Mouse (Mus musculus) E14TG2a.4 (cell line): ENCODE data around the gene Abce1.
"Not testable (repeated sequence)": the region's sequence is repeated elsewhere in the genome, so short reads cannot be mapped to it uniquely, and the experiment has no call there.

Source experiments
- H3K27me3 ChIP-seq: 2 replicates; pipeline ENCODE4 v1.6.1; 2014; ENCODE audit warnings: low read length, control low read depth; ENCODE audit not compliant: insufficient read depth
- H3K36me3 ChIP-seq: 2 replicates; pipeline ENCODE4 v1.6.1; 2014; ENCODE audit warnings: low read length, control low read depth; ENCODE audit not compliant: insufficient read depth
- H3K4me1 ChIP-seq: replicated peaks from 2 replicates; pipeline ENCODE4 v1.6.1; 2014; ENCODE audit warnings: low read depth, low read length, control low read depth
- H3K4me3 ChIP-seq: replicated peaks from 2 replicates; pipeline ENCODE4 v1.5.1; 2014; ENCODE audit warnings: mild to moderate bottlenecking, low read length
- H3K9me3 ChIP-seq: 2 replicates; pipeline ENCODE4 v1.6.1; 2014; ENCODE audit warnings: low read length, control low read depth
- CTCF ChIP-seq: conservative IDR thresholded peaks from 2 replicates; pipeline ENCODE4 v1.5.1; 2014; ENCODE audit warnings: low read length
- NANOG ChIP-seq: IDR thresholded peaks from 2 replicates; pipeline ENCODE4 v1.6.1; 2014; ENCODE audit warnings: borderline replicate concordance, low read length, mixed read lengths
- POU5F1 ChIP-seq: IDR thresholded peaks from 2 replicates; pipeline ENCODE4 v1.6.1; 2014; ENCODE audit warnings: low read length, borderline replicate concordance

Abce1 gene

DNA sequence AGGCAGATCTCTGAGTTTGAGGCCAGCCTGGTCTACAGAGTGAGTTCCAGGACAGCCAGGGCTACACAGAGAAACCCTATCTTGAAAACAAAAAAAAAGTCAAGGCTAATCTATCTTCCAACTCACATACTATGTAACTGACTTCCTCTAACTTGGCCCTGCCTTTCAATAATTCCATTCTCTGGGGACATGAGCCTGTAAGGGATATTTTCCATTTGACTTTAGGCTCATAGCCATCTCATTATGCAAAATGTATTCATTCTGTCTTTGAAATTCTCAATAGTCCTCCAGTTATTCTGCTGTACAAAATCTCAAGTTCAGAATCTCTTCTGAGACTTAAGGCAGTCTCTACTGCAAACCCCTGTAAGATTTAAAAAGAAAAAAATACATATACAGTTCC lies 10.0 kb upstream of the Abce1 start:
- Histone ChIP-seq H3K36me3 (peaks cover 73% of the 10 kb centered on the region), H3K27me3 (no peaks in the 10 kb centered on the region), H3K9me3 (no peaks in the 10 kb centered on the region), H3K4me1 (no peaks in the 10 kb centered on the region; the same call in 1 of the 2 replicates), H3K4me3 (no peak overlapping the region)
- no peak for TF ChIP-seq POU5F1
- TF ChIP-seq NANOG: no peak
- TF ChIP-seq CTCF: no peak

DNA sequence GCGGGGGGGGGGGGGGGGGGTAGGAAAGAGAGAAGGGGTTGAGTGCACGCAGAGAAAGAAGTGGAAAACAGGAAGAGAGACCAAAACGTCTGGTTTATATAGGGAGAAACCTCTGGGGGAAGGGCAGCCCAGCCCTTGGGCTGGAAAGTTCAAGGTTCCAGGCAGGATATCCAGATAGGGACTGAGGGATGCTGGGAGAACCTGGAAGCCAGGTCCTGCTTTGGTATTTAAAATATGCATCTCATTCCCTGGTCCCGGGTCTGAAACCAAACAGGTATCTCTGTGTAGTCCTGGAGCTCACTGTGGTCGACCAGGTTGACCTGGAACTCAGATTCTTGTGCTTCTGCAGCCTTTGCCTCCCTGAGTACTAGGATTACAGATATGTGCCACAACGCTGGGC lies 1.1 kb upstream of the Abce1 start:
- no peaks in the 10 kb centered on the region for H3K27me3 ChIP-seq
- H3K36me3 ChIP-seq: peaks cover 41% of the 10 kb centered on the region
- peak overlapping the region; percentile 94 for H3K4me3 ChIP-seq
- H3K9me3 ChIP-seq: no peaks in the 10 kb centered on the region
- TF ChIP-seq CTCF (no peak), POU5F1 (no peak), NANOG (no peak)
- peaks cover 32% of the 10 kb centered on the region for H3K4me1 ChIP-seq

DNA sequence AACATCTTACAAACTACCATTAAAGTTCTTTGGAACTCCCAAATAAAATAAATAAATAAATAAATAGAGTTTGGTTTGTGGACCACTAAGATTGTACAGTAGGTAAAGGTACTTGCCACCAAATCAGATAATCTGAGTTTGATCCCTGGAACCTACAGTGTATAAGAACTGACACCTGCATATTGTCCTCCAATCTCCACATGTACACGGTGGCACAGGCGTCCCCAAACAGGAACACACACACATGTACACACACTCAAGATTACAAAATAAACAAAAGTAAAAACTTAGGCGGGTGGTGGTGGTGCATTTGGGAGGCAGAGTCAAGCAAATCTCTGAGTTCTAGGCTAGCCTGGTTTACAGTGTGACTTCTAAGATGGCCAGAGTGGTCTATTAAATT lies 4.9 kb downstream of the Abce1 start:
- H3K9me3 ChIP-seq: no peaks in the 10 kb centered on the region
- peaks cover 10% of the 10 kb centered on the region for H3K4me1 ChIP-seq
- no peak overlapping the region for H3K4me3 ChIP-seq
- no peaks in the 10 kb centered on the region for H3K27me3 ChIP-seq
- H3K36me3 ChIP-seq: peaks cover 59% of the 10 kb centered on the region
- TF ChIP-seq POU5F1 (no peak), NANOG (no peak), CTCF (no peak)

DNA sequence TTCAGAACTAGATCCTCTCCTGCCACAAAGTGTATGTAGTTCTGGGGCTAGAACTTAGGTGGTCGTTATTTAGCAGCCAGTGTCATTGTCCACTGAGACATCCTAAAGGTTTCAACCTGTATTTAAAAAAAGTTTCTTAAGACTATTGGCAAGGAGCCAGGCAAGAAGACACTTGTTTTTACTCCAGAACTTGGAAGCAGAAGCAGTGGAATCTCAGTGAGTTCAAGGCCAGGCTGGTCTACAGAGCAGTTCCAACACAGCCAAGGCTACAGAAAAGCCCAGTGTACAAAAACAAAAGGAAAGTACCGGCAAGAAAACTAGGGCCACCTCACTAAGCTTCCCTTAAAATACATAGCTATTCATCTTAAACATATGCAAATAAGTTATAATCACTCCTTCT lies 19.0 kb downstream of the Abce1 start:
- no peak for TF ChIP-seq POU5F1
- TF ChIP-seq NANOG: no peak
- no peak for TF ChIP-seq CTCF
- H3K4me3 ChIP-seq: no peak overlapping the region
- no peaks in the 10 kb centered on the region for H3K27me3 ChIP-seq
- H3K4me1 ChIP-seq: no peaks in the 10 kb centered on the region
- H3K36me3 ChIP-seq: peaks cover 98% of the 10 kb centered on the region
- H3K9me3 ChIP-seq: no peaks in the 10 kb centered on the region

DNA sequence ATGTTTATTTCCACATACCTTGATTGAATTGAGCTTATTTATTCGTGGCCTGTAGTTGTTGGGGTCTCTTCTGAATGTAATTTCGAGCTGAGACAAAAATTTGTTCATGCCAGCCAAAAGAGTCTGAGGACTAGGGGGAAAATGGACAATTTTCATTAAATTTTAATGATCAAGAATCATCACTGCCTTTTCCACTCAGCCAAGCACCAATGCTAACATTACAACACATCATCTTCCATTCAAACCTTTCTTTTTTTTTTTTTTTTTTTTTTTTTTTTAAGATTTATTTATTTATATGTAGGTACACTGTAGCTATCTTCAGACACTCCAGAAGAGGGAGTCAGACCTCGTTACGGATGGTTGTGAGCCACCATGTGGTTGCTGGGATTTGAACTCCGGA lies 25.6 kb downstream of the Abce1 start:
- H3K4me1 ChIP-seq, H3K4me3 ChIP-seq, H3K9me3 ChIP-seq, H3K27me3 ChIP-seq: not testable (repeated sequence)
- H3K36me3 ChIP-seq: peaks cover 98% of the 10 kb centered on the region

DNA sequence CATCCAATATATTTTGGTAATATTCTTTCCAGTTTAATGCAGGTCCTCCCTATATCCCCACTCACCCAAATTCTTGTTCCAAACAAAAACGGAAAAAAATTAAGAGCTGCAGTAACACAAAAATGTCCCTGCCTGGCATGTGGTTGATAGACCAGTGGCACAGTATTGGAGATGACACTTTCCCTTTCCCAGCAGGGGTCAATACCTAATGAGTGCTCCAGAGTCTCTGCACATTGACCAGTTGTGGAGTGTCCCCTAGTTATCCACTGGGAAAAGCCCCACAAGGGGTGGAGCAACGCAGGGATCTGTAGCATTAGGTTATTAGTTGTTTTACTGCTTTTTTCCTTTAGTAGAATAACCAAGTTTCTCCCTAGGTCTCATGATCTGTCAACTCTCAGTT lies 30.6 kb downstream of the Abce1 start:
- Histone ChIP-seq H3K9me3 (no peaks in the 10 kb centered on the region), H3K4me1 (peaks cover 10% of the 10 kb centered on the region; the same call in 1 of the 2 replicates), H3K4me3 (peak overlapping the region; percentile 63), H3K36me3 (peaks cover 66% of the 10 kb centered on the region), H3K27me3 (peaks cover 9% of the 10 kb centered on the region)
- no peak for TF ChIP-seq POU5F1
- no peak for TF ChIP-seq CTCF
- TF ChIP-seq NANOG: no peak

DNA sequence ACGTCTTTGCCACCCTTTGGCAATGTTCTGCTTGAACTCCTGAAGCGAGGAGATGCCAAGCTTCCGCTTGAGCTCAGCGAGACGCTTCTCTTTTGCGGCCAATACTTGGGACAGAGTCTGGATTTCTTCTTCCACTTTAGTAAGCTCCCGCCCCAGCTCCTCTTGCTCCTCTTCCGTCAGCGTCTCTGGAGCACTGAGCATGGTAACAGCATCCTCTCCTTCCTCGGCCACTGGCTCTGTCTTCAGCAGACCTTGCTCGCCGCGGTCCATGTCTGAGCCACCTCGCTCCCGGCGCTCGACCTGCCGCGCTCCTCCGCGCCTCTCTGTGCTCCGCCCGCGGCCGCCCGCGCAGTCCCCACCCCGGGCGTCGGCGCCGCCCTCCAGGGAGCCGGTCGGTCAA lies 31.0 kb downstream of the Abce1 start:
- H3K36me3 ChIP-seq: peaks cover 66% of the 10 kb centered on the region
- TF ChIP-seq NANOG (no peak), POU5F1 (no peak), CTCF (no peak)
- H3K27me3 ChIP-seq: peaks cover 9% of the 10 kb centered on the region
- H3K4me3 ChIP-seq: peak overlapping the region; percentile 63
- peaks cover 10% of the 10 kb centered on the region; the same call in 1 of the 2 replicates for H3K4me1 ChIP-seq
- no peaks in the 10 kb centered on the region for H3K9me3 ChIP-seq

DNA sequence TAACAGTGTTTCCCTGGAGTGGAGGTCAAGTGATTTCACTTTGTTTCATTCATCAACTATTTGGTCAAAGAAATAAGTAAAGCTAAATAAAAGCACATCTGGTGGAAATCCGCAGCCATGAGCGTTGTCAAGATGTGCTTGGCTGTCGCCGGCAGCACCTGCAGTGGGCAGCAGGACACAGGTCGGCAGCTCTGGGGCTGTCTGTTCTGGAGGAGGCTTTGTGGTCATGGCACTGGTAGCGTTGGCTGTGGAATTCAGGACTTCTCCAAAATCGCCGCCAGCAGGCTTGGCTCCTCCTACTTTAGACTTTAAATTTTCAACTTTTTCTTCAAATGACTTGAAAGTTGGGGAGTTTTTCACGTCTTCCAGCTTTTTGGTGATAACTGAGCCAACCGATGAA lies 31.5 kb downstream of the Abce1 start:
- H3K4me3 ChIP-seq: peak overlapping the region; percentile 63
- not testable (repeated sequence) for H3K9me3 ChIP-seq, H3K27me3 ChIP-seq
- peaks cover 66% of the 10 kb centered on the region for H3K36me3 ChIP-seq
- H3K4me1 ChIP-seq: peaks cover 10% of the 10 kb centered on the region; the same call in 1 of the 2 replicates

DNA sequence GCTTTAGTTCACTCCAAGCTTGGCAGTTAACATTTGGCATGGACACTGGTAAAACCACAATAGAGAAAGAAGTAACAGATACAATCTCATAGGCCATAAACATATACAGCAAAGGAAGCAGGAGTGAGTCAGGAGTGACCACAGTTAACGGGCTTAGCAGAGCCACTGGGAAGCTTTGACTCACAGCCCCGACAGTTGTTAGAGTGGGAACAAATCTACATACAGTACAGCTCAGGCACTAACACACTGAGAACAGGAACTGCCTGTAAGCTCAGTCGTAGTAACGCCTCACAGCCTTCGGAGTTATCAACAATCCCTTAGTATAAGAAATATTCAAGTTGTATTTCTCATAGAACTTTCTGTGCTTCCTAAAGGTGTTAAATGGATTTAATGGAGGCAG lies 32.5 kb downstream of the Abce1 start:
- Histone ChIP-seq H3K4me3 (no peak overlapping the region), H3K27me3 (peaks cover 9% of the 10 kb centered on the region), H3K4me1 (peaks cover 10% of the 10 kb centered on the region; the same call in 1 of the 2 replicates), H3K36me3 (peaks cover 66% of the 10 kb centered on the region), H3K9me3 (no peaks in the 10 kb centered on the region)
- TF ChIP-seq CTCF (no peak), NANOG (no peak), POU5F1 (no peak)

DNA sequence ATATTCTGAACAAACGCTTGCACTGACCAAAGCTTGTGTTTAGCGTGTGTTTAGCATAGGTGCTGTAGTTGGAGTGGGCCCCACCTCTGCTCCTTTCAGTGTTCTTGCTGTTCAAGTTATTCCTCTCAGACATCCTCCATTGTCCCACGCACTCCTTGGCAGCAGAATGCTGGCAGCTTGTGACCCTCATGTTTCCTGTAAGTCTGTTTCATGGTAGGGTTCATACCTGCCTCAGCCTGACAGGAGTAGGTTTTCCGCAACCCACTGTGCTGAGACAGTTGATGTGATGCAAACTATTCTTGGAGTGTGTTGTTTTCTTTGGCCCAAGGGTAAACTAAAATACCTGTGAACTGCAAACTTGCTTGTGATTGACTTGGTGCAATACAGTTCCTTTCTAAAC lies 35.1 kb downstream of the Abce1 start:
- no peaks in the 10 kb centered on the region for H3K9me3 ChIP-seq
- TF ChIP-seq NANOG: no peak
- no peak for TF ChIP-seq POU5F1
- no peak for TF ChIP-seq CTCF
- peaks cover 10% of the 10 kb centered on the region; the same call in 1 of the 2 replicates for H3K4me1 ChIP-seq
- peaks cover 65% of the 10 kb centered on the region for H3K36me3 ChIP-seq
- peaks cover 9% of the 10 kb centered on the region for H3K27me3 ChIP-seq
- no peak overlapping the region for H3K4me3 ChIP-seq

DNA sequence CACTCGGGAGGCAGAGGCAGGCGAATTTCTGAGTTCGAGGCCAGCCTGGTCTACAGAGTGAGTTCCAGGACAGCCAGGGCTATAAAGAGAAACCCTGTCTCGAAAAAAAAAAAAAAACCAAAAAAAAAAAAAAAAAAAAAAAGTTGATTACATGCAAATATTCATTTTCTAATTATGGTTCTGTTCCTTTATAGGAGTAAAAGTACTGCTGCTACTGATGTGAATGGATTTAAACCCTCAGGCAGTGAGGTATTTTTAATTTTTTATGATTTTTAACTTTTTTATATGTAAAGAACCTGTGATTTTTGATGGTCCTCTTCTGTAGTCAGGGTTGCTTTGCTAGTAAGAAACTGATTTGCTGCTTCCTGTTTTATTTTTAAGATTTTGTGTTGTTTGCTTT lies 52.8 kb downstream of the Abce1 start:
- H3K27me3 ChIP-seq, H3K4me1 ChIP-seq, H3K9me3 ChIP-seq, H3K4me3 ChIP-seq: not testable (repeated sequence)
- H3K36me3 ChIP-seq: peaks cover 90% of the 10 kb centered on the region
